In the genomic region with DNA sequence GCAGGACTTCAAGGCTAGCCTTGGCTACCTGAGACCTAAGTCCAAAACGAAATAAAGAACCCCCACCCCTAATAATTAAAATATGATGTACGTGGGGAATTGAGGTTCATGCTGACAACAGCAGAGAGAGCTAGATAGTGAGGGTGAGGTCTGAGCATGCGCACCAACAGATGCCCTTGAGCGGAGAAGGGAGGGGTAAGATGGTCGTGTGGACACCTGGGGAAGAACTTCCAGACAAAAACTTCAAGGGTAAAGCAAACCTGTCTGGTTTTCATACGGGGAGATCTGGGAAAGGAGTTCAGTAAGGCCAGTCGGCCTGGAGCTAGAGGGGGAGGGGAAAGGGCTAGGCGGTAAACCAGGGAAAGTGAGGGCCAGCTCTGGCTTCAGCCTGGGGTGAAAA, we compare ENCODE assay signal across 18 mouse cellular contexts.
"Had no signal": no experiment of that assay in that cellular context is flagged by ENCODE, and none has a peak within 500 bp of the region (broad histone marks: within the 10 kb centered on the region; RNA-seq: fewer than 3 reads in every experiment).

No protein-coding gene starts in this region.

- H3K4me1 ChIP-seq: midbrain, embryonic 10.5 days; midbrain, embryonic 12.5 days; neural tube, embryonic 13.5 days; neural tube, embryonic 15.5 days had no signal

- DNase-seq: liver, postnatal 0 days; lung, embryonic 14.5 days; lung, postnatal 10 days; lung, postnatal 4 days; midbrain, embryonic 14.5 days; retina, postnatal 1 day; right cerebral cortex, adult 18-20 months; right cerebral cortex, postnatal 25 days; right cerebral cortex, postnatal 4 days; spleen, adult 18-20 months; thymus, adult 18-20 months; thymus, postnatal 14 days; thymus, postnatal 36 days had no signal

- H3K36me3 ChIP-seq: midbrain, embryonic 10.5 days; midbrain, embryonic 12.5 days; neural tube, embryonic 13.5 days; neural tube, embryonic 15.5 days had no signal

- H3K4me3 ChIP-seq: midbrain, embryonic 10.5 days; midbrain, embryonic 12.5 days; myocyte; neural tube, embryonic 13.5 days; neural tube, embryonic 15.5 days had no signal

- H3K27me3 ChIP-seq: midbrain, embryonic 12.5 days; neural tube, embryonic 13.5 days; neural tube, embryonic 15.5 days had no signal

- H3K27ac ChIP-seq: midbrain, embryonic 10.5 days; midbrain, embryonic 12.5 days; neural tube, embryonic 13.5 days; neural tube, embryonic 15.5 days had no signal
